Mouse (Mus musculus): ENCODE data around the gene Dhcr7. TPM values are rescaled to one million over a fixed set of nuclear protein-coding genes. Genes with fewer than 3 reads are reported as not detected.
A peak's percentile ranks its signal among the peaks of the same experiment; 100 is the strongest.

Dhcr7 gene
- total RNA-seq (2014; rRNA removed) (85.9 and 101 TPM in 2 replicates), polyA plus RNA-seq (2012; rRNA removed) (282 and 283 TPM in 2 replicates)

DNA sequence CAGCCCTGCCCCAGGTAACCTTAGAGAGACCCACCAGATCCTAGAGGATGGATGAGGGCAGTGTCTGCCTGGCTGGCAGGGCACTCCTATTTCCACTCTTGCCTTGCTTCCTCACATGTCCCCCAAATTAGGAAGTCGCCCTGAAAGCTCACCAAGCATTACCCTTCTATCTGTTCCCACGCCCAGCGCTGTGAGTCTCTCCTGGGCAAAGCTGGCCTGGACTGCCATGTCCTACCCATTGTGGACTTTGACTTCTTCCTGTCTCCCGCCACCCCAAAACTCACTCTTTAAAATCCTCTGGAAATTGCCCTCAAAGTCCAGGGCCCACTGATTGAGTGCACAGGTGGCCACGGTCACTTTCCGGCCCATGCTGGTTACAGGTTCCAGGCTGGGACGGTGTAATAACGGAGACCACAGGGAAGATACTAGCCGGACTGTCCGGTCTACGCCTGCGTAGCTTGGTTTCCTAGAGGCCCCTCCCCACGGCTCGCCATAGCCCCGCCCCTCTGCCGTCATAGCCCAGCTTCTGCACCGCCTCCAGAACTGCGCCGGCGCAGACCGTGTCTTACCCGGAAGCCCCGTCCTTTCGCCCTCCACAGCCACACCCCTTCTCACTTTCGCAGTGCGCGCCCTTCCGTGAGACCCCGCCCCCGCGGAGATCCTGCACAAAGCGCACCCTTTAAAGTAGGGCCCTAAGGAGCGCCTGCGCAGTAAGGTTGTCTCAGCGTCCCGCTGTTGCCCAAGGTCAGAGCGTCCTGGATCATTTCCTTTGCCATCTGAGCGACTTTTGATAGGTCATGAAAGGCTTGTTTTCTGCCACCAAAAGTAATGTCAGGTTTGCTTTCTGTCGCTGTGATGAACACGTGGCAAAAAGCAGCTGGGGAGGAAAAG, at the start of gene Dhcr7, which contains the start of gene Nadsyn1:
TSS of gene Dhcr7 (plus strand) at position 771 of the 891 bp plus-strand sequence.
TSS of gene Nadsyn1 (minus strand) at position 475 of the 891 bp plus-strand sequence.
- Histone ChIP-seq H3K4me3 (ENCODE audit: insufficient read depth, low read depth, low read length) (peak within 1 kb of the TSS; percentile 53), H3K4me1 (ENCODE audit: control insufficient read depth, insufficient read depth, low read length) (peaks cover 3% of the 10 kb centered on the region), H3K79me2 (ENCODE audit: control insufficient read depth, insufficient read depth, low read length) (peaks cover 5% of the 10 kb centered on the region; the same call in 1 of the 2 replicates), H3K27ac (replicated peaks; ENCODE audit: insufficient read depth, low read depth, low read length) (peak within 1 kb of the TSS; percentile 82), H3K27me3 (ENCODE audit: control insufficient read depth, insufficient read depth, low read length) (no peaks in the 10 kb centered on the region), H3K36me3 (ENCODE audit: control insufficient read depth, insufficient read depth, low read length) (peaks cover 3% of the 10 kb centered on the region; the same call in 1 of the 2 replicates), H3K9ac (ENCODE audit: low read depth, low read length) (peak within 1 kb of the TSS; percentile 77)
- TF ChIP-seq CTCF (IDR thresholded peaks at IDR 0.05; ENCODE audit: low read depth, low read length) (no peak), POLR2A (IDR thresholded peaks at IDR 0.05; ENCODE audit: extremely low read depth, insufficient read depth, low read length) (peak; percentile 91)
- under 1% methylated on average over 40 of the region's 40 CpGs for WGBS
- DNase-seq (ENCODE audit: extremely low read depth, low read depth, low spot score): peak; percentile 92

- DNase-seq (ENCODE audit: extremely low read depth, low read depth, low spot score): peak; percentile 56
- Histone ChIP-seq H3K4me1 (ENCODE audit: control insufficient read depth, insufficient read depth, low read length) (peaks cover 16% of the 10 kb centered on the region), H3K27ac (replicated peaks; ENCODE audit: insufficient read depth, low read depth, low read length) (no peak overlapping the region), H3K79me2 (ENCODE audit: control insufficient read depth, insufficient read depth, low read length) (no peaks in the 10 kb centered on the region), H3K9ac (ENCODE audit: low read depth, low read length) (no peak overlapping the region), H3K27me3 (ENCODE audit: control insufficient read depth, insufficient read depth, low read length) (no peaks in the 10 kb centered on the region), H3K4me3 (ENCODE audit: insufficient read depth, low read depth, low read length) (no peak overlapping the region), H3K36me3 (ENCODE audit: control insufficient read depth, insufficient read depth, low read length) (no peaks in the 10 kb centered on the region)
- 27% methylated on average over 3 of the region's 3 CpGs for WGBS
- TF ChIP-seq POLR2A (IDR thresholded peaks at IDR 0.05; ENCODE audit: extremely low read depth, insufficient read depth, low read length) (no peak), CTCF (IDR thresholded peaks at IDR 0.05; ENCODE audit: low read depth, low read length) (no peak)
Measured at GRCm38 (mm10) chr7:143776137-143776536, 46.8 kb upstream of the Dhcr7 start.

DNA sequence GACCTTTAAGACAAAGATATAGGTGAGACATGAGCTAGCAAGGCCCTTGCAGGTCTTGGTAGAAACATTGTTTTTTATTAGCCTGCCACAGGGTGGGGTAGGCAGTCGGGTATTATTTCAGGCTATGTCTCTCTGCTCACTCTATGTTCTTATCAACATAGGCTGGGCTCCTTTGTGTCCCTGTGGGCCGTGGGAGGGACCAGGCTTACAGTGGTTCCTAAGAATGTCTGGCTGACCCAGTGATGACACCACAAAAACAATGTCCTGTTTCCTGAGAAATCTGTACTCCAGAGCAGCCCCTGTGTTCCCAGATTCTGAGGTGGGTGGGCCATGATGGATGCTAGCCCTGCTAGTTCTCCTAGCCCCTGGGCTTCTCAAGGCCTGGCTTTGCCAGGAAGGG, 45.6 kb upstream of the Dhcr7 start:
- Histone ChIP-seq H3K4me1 (ENCODE audit: control insufficient read depth, insufficient read depth, low read length) (peaks cover 16% of the 10 kb centered on the region), H3K4me3 (ENCODE audit: insufficient read depth, low read depth, low read length) (no peak overlapping the region), H3K27me3 (ENCODE audit: control insufficient read depth, insufficient read depth, low read length) (no peaks in the 10 kb centered on the region), H3K27ac (replicated peaks; ENCODE audit: insufficient read depth, low read depth, low read length) (no peak overlapping the region), H3K9ac (ENCODE audit: low read depth, low read length) (no peak overlapping the region), H3K79me2 (ENCODE audit: control insufficient read depth, insufficient read depth, low read length) (no peaks in the 10 kb centered on the region), H3K36me3 (ENCODE audit: control insufficient read depth, insufficient read depth, low read length) (no peaks in the 10 kb centered on the region)
- DNase-seq (ENCODE audit: extremely low read depth, low read depth, low spot score): no peak
- TF ChIP-seq POLR2A (IDR thresholded peaks at IDR 0.05; ENCODE audit: extremely low read depth, insufficient read depth, low read length): no peak
- TF ChIP-seq CTCF (IDR thresholded peaks at IDR 0.05; ENCODE audit: low read depth, low read length): no peak
- WGBS: 55% methylated on average over 2 of the region's 2 CpGs

- Histone ChIP-seq H3K4me1 (ENCODE audit: control insufficient read depth, insufficient read depth, low read length) (peaks cover 7% of the 10 kb centered on the region), H3K4me3 (ENCODE audit: insufficient read depth, low read depth, low read length) (peak overlapping the region; percentile 53; the same call in 1 of the 2 replicates), H3K9ac (ENCODE audit: low read depth, low read length) (no peak overlapping the region), H3K36me3 (ENCODE audit: control insufficient read depth, insufficient read depth, low read length) (no peaks in the 10 kb centered on the region), H3K27me3 (ENCODE audit: control insufficient read depth, insufficient read depth, low read length) (no peaks in the 10 kb centered on the region), H3K27ac (replicated peaks; ENCODE audit: insufficient read depth, low read depth, low read length) (no peak overlapping the region), H3K79me2 (ENCODE audit: control insufficient read depth, insufficient read depth, low read length) (no peaks in the 10 kb centered on the region)
- 43% methylated on average over 6 of the region's 6 CpGs for WGBS
- no peak for DNase-seq (ENCODE audit: extremely low read depth, low read depth, low spot score)
- TF ChIP-seq CTCF (IDR thresholded peaks at IDR 0.05; ENCODE audit: low read depth, low read length) (no peak), POLR2A (IDR thresholded peaks at IDR 0.05; ENCODE audit: extremely low read depth, insufficient read depth, low read length) (no peak)
Measured at GRCm38 (mm10) chr7:143783378-143783995, 39.5 kb upstream of the Dhcr7 start.

DNA sequence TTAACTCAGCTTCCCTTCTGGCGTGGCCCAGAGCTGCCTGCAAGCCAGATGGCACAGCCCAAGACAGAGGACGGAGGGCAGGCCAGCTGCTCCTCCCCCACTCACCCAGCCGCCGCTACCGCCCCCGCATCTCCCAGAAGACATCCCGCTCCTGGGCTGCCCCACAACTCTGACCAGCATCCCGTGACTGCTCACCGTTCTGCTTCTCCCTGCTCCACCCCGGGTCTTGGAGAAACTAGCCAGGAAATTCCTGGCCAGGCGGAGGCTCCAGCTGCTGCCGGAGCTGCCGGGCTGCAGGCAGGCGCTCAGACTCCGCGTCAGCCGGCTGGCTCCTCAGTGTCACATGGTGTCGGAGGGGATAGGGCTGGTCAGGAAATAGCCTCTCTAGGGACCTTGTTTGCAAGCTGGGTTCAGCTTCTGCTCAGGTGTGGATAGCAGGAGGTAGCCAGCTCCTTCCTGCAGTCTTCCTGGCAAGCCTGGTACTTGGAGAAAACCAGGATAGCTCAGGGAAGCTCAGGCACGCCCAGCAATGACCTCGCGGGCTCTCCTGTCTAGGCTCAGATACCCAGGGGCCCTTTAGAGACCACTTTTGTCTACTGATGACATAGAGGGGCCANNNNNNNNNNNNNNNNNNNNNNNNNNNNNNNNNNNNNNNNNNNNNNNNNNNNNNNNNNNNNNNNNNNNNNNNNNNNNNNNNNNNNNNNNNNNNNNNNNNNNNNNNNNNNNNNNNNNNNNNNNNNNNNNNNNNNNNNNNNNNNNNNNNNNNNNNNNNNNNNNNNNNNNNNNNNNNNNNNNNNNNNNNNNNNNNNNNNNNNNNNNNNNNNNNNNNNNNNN, 38.7 kb upstream of the Dhcr7 start, which contains the start of gene Mrgpre:
TSS of gene Mrgpre (minus strand) at position 505 of the 834 bp plus-strand sequence.
- TF ChIP-seq POLR2A (IDR thresholded peaks at IDR 0.05; ENCODE audit: extremely low read depth, insufficient read depth, low read length): no peak
- TF ChIP-seq CTCF (IDR thresholded peaks at IDR 0.05; ENCODE audit: low read depth, low read length): no peak
- no peaks in the 10 kb centered on the region for H3K27me3 ChIP-seq (ENCODE audit: control insufficient read depth, insufficient read depth, low read length)
- H3K4me3 ChIP-seq (ENCODE audit: insufficient read depth, low read depth, low read length): peak within 1 kb of the TSS; percentile 53
- H3K4me1 ChIP-seq (ENCODE audit: control insufficient read depth, insufficient read depth, low read length): peaks cover 3% of the 10 kb centered on the region; the same call in 1 of the 2 replicates
- no peak within 1 kb of the TSS for H3K27ac ChIP-seq (replicated peaks; ENCODE audit: insufficient read depth, low read depth, low read length)
- peak within 1 kb of the TSS; percentile 37; the same call in 1 of the 2 replicates for H3K9ac ChIP-seq (ENCODE audit: low read depth, low read length)
- DNase-seq (ENCODE audit: extremely low read depth, low read depth, low spot score): no peak
- H3K79me2 ChIP-seq (ENCODE audit: control insufficient read depth, insufficient read depth, low read length): no peaks in the 10 kb centered on the region
- no peaks in the 10 kb centered on the region for H3K36me3 ChIP-seq (ENCODE audit: control insufficient read depth, insufficient read depth, low read length)
- WGBS: 7% methylated on average over 21 of the region's 21 CpGs

All from liver, adult 2 months (tissue).